Mouse (Mus musculus): ENCODE results near the gene Dhrs2. TPM values are rescaled to one million over a fixed set of nuclear protein-coding genes. Genes with fewer than 3 reads are reported as not detected.
A peak's percentile ranks its signal among the peaks of the same experiment; 100 is the strongest.

The Dhrs2 gene
- polyA plus RNA-seq, 1 experiment from 2014 or later, result 1.3 TPM

DNA sequence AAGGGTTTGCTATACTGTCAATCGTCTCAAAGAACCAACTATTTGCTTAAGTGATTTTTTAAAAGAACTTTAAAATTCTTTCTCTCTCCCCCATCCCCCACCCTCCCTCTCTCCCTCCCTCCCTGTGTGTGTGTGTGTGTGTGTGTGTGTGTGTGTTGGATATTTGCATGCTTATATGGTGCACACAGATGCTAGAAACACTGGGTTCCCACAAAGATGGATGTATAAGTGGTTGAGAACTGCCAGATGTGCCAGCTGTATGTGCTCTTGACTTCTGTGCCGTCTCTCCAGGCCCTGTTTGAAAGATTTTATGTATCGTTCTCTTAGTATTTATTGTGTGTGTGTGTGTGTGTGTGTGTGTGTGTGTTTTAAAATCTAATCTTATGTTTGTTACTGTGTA, 17.3 kb upstream of the Dhrs2 start:
- no peak overlapping the region for H3K4me3 ChIP-seq
- 82% methylated on average over 3 of the region's 3 CpGs for whole genome bisulfite sequencing
- peak; percentile 61 for ATAC-seq (ENCODE audit: low FRiP score)
- no peaks in the 10 kb centered on the region; the same call in 1 of the 2 replicates for H3K9me3 ChIP-seq
- H3K4me1 ChIP-seq (replicated peaks), result peaks cover 12% of the 10 kb centered on the region
- no peaks in the 10 kb centered on the region for H3K36me3 ChIP-seq
- no peak overlapping the region for H3K27ac ChIP-seq
- no peaks in the 10 kb centered on the region for H3K27me3 ChIP-seq
- no peak overlapping the region for H3K4me2 ChIP-seq
- no peak overlapping the region for H3K9ac ChIP-seq

DNA sequence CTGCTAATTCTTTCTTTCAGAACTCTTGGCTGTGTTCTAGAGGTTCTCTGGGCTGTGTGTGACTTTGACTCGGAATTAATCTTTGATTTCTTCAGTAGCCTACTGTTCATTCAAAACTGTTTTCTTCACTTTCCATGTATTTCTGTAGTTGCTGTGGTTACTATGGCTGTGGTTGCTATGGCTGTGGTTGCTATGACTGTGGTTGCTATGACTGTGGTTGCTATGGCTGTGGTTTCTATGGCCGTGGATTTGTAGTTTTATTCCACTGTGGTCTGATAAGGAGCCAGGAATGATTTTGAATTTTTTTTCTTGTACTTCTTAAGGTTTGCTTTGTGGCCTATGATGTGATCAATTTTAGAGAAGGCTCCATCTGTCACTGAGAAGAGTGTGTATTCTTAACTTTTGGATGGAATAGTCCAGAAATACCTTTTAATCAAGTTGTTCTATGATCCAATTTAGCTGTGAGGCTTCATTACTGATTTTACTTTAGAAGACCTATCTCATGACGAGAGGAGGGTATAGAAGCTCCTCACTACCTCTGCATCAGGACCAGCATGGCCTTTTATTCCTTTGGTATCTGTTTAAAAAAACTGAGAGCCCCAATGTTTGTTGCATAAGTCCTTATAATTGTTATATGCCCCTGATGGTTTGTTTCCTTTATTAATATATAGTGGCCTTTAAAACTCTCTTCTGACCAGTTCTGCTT, 16.6 kb upstream of the Dhrs2 start:
- peaks cover 12% of the 10 kb centered on the region for H3K4me1 ChIP-seq (replicated peaks)
- peak; percentile 97 for ATAC-seq (ENCODE audit: low FRiP score)
- no peak overlapping the region for H3K4me2 ChIP-seq
- H3K27ac ChIP-seq, result no peak overlapping the region
- no peaks in the 10 kb centered on the region; the same call in 1 of the 2 replicates for H3K9me3 ChIP-seq
- H3K36me3 ChIP-seq, result no peaks in the 10 kb centered on the region
- WGBS, result 32% methylated on average over 3 of the region's 3 CpGs
- no peak overlapping the region for H3K9ac ChIP-seq
- H3K27me3 ChIP-seq, result no peaks in the 10 kb centered on the region
- no peak overlapping the region for H3K4me3 ChIP-seq

DNA sequence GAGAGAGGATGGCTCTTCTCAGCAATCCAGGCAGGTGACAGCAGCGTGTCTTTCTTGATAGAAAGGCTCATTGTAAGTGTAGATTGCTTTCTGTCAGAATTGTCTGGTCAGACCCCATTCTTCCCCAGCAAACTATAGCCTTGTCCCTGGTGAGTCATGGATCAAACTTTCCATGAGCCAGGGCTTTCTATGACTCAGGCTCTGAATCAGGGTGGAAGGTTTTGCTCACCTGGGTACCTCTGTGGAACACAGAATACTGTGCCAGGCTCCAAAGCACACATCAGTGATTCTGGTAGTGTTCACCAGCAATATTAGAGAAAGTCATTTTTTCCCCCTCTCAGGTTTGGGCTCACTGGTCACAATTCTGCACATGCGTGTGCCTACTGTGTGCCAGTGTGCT, 13.5 kb upstream of the Dhrs2 start:
- Histone ChIP-seq H3K36me3 (no peaks in the 10 kb centered on the region), H3K4me2 (no peak overlapping the region), H3K9ac (no peak overlapping the region), H3K4me1 (replicated peaks) (peaks cover 12% of the 10 kb centered on the region), H3K9me3 (no peaks in the 10 kb centered on the region; the same call in 1 of the 2 replicates), H3K4me3 (no peak overlapping the region), H3K27me3 (no peaks in the 10 kb centered on the region), H3K27ac (no peak overlapping the region)
- WGBS, result 96% methylated on average over 2 of the region's 2 CpGs
- no peak for ATAC-seq (ENCODE audit: low FRiP score)

DNA sequence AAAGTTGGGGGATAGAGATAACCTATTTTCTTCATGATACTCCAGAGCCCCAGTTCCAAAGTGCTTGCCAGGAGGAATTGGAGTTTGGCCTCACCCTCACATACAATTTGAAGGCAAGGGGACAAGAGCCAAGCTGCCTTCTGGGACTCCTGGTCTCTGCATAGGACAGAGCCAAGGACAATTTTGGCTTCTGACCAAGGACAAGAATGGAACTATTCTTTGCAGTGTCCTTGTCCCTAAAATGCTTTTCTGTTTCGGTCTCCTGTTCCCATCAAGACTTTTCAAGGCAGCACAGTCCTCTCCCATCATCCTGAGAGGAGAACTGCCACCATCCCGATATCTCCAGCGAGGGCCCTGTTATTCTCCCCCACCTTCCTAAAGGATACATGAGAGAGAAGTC, 8.2 kb upstream of the Dhrs2 start:
- Histone ChIP-seq H3K4me3 (no peak overlapping the region), H3K36me3 (no peaks in the 10 kb centered on the region), H3K27me3 (no peaks in the 10 kb centered on the region), H3K4me1 (replicated peaks) (no peaks in the 10 kb centered on the region), H3K27ac (no peak overlapping the region), H3K9ac (no peak overlapping the region), H3K4me2 (no peak overlapping the region), H3K9me3 (no peaks in the 10 kb centered on the region)
- no peak for ATAC-seq (ENCODE audit: low FRiP score)
- WGBS, result 92% methylated on average over 3 of the region's 3 CpGs

DNA sequence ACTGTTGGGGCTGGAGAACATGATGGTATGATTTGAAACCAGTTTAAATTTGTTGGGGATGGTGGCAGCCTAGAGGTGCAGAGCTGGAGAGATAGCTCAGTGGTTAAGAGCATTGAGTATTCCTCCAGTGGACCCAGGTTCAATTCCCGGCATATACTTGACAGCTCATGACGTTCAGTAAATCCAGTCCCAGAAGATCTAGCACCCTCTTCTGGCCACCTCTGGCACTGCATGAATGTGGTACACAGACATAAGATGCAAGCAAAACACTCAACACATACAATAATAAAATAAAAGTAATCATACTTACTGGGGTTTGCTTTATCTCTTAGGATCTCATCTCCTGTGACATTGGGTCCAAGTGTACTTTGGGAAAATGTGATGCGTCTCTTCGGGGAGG, 7.3 kb upstream of the Dhrs2 start:
- 57% methylated on average over 4 of the region's 4 CpGs for WGBS
- H3K4me1 ChIP-seq (replicated peaks), result no peaks in the 10 kb centered on the region
- ATAC-seq (ENCODE audit: low FRiP score), result no peak
- H3K9ac ChIP-seq, result no peak overlapping the region
- no peak overlapping the region for H3K4me2 ChIP-seq
- H3K36me3 ChIP-seq, result no peaks in the 10 kb centered on the region
- H3K27ac ChIP-seq, result no peak overlapping the region
- no peaks in the 10 kb centered on the region for H3K27me3 ChIP-seq
- H3K9me3 ChIP-seq, result no peaks in the 10 kb centered on the region
- H3K4me3 ChIP-seq, result no peak overlapping the region

DNA sequence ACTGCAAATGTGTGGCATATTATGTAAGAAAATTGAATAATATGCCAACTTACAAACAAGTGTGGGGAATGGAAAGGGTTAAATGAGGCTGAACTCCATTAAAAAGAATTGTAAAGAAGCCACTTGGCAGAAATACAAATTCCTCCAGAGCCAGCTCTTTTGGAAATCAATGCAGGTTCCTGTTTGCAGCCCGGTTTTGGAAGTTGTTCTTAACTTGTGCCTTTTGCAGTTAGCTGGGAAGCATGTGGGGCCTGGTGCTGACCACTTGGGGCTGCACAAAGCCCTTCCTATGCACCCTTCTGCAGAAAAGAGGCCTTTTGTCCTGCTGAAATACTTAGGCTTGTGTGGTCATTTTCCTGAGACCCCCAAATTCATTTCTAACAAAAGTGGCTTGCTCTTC, 1.4 kb downstream of the Dhrs2 start:
- 35% methylated on average over 1 of the region's 1 CpGs for WGBS
- no peaks in the 10 kb centered on the region for H3K4me1 ChIP-seq (replicated peaks)
- no peaks in the 10 kb centered on the region for H3K36me3 ChIP-seq
- H3K9me3 ChIP-seq, result no peaks in the 10 kb centered on the region
- no peak overlapping the region for H3K4me3 ChIP-seq
- H3K4me2 ChIP-seq, result no peak overlapping the region
- ATAC-seq (ENCODE audit: low FRiP score), result 0 out of 2 replicates have a peak, but pooled peaks have one; percentile 61
- no peak overlapping the region for H3K27ac ChIP-seq
- H3K27me3 ChIP-seq, result no peaks in the 10 kb centered on the region
- no peak overlapping the region for H3K9ac ChIP-seq

DNA sequence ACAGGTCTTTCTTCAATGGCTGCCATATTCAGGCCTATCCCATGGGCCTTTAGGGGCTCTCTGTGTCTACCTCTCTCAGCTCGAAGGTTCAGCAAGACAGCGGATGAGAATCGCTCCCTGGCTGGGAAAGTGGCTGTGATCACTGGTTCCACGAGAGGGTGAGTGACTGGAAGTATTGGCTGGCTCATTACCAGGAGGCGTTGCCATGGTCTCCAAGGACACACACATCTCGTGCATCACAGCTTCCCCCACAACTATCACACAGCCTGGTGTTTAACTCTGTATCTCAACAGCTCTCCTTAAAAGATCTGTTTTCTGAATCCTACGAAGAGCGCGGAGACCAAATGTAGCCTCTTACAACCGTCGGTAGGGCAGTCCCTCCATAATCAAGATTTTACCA, 12.8 kb downstream of the Dhrs2 start:
- H3K4me2 ChIP-seq, result no peak overlapping the region
- ATAC-seq (ENCODE audit: low FRiP score), result no peak
- no peaks in the 10 kb centered on the region for H3K27me3 ChIP-seq
- H3K27ac ChIP-seq, result no peak overlapping the region
- H3K9me3 ChIP-seq, result no peaks in the 10 kb centered on the region
- H3K9ac ChIP-seq, result no peak overlapping the region
- no peaks in the 10 kb centered on the region for H3K4me1 ChIP-seq (replicated peaks)
- no peak overlapping the region for H3K4me3 ChIP-seq
- WGBS, result 87% methylated on average over 11 of the region's 11 CpGs
- no peaks in the 10 kb centered on the region for H3K36me3 ChIP-seq

DNA sequence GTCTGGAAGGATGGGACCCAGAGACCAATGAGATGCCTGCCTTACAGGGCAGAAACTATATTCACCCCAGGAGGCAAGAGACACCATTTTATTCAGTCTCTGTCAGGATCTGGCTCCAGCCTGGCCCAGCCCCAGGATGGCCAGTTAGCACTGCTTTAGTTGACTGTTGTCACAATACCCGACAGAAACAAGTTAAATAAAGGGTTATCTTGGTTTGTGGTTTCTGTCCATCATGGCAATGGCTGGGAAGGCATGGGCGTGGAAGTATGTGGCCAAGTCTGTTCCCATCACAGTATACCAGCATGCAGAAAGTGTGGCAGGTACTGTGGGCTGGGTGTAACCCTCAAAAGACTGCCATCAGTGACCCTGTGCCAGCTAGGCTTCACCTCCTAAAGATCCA, 14.9 kb downstream of the Dhrs2 start:
- ATAC-seq (ENCODE audit: low FRiP score), result no peak
- Histone ChIP-seq H3K4me1 (replicated peaks) (no peaks in the 10 kb centered on the region), H3K9me3 (no peaks in the 10 kb centered on the region), H3K36me3 (no peaks in the 10 kb centered on the region), H3K27me3 (no peaks in the 10 kb centered on the region), H3K4me2 (no peak overlapping the region), H3K4me3 (no peak overlapping the region), H3K9ac (no peak overlapping the region), H3K27ac (no peak overlapping the region)
- 83% methylated on average over 2 of the region's 2 CpGs for WGBS

DNA sequence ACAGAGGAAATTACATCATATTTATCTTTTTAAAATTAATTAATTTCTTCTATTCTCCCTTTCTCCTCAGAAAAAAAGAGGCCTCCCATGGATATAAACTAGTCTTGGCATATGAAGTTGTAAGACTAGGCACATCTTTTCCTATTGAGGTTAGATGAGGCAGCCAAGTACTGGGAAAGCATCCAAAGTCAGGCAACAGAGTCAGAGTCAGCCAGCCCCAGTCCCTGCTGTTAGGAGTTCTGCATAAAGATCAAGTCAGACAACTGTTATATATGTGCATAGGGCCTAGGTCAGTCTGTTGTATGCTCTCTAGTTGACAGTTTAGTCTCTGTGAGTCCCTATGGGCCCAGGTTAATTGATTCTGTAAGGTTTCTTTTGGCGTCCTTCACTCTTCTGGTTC, 20.9 kb downstream of the Dhrs2 start:
- Histone ChIP-seq H3K9ac (no peak overlapping the region), H3K4me3 (no peak overlapping the region), H3K27me3 (no peaks in the 10 kb centered on the region), H3K27ac (no peak overlapping the region), H3K36me3 (no peaks in the 10 kb centered on the region), H3K4me1 (replicated peaks) (peaks cover 3% of the 10 kb centered on the region), H3K9me3 (no peaks in the 10 kb centered on the region), H3K4me2 (no peak overlapping the region)
- WGBS, result 87% methylated on average over 1 of the region's 1 CpGs
- ATAC-seq (ENCODE audit: low FRiP score), result no peak

DNA sequence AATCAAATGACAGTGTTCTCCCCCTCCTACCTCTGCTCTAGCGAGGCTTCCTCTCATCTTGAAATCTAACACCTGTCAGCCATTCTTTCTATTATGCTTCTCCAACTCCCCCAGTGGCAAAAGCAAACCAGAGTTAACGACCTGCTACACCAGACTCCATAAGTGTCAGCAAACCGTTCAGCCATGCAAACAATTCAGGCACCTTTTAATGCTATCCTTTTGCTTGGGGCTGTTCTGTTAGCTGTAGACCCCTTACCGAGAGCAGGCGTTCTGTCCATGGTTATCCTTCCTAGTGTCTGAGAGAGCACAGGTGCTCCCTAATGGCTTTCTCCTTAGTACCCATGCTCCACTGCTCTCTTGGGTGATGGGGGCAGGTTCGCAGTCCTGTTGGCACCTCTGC, 25.4 kb downstream of the Dhrs2 start:
- Histone ChIP-seq H3K4me2 (no peak overlapping the region), H3K9ac (no peak overlapping the region), H3K4me3 (no peak overlapping the region), H3K9me3 (no peaks in the 10 kb centered on the region), H3K4me1 (replicated peaks) (peaks cover 3% of the 10 kb centered on the region), H3K27ac (no peak overlapping the region), H3K36me3 (no peaks in the 10 kb centered on the region), H3K27me3 (no peaks in the 10 kb centered on the region)
- ATAC-seq (ENCODE audit: low FRiP score), result no peak
- 51% methylated on average over 6 of the region's 6 CpGs for WGBS

DNA sequence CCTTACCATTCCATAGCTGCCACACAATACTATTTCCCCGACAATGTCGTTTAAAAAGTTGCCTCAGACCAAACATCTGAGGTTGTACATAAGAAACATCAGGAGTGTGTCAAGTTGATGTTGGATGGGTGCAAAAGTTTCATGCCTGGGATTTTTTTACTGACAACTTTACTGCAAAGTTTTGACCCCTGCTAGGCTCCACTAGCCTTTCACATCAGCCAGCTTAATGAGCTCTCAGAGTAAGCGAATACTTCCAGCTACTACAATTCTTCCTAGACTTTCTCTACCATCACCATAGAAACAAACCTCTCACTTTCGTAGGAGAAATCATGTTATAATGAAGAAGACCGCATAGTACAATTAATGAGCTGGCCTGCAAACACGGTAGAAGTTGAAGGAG, 26.5 kb downstream of the Dhrs2 start:
- Histone ChIP-seq H3K4me1 (replicated peaks) (peaks cover 3% of the 10 kb centered on the region), H3K4me2 (no peak overlapping the region), H3K9ac (no peak overlapping the region), H3K27me3 (no peaks in the 10 kb centered on the region), H3K36me3 (no peaks in the 10 kb centered on the region), H3K4me3 (no peak overlapping the region), H3K9me3 (no peaks in the 10 kb centered on the region), H3K27ac (no peak overlapping the region)
- 83% methylated on average over 6 of the region's 6 CpGs for WGBS
- ATAC-seq (ENCODE audit: low FRiP score), result no peak

DNA sequence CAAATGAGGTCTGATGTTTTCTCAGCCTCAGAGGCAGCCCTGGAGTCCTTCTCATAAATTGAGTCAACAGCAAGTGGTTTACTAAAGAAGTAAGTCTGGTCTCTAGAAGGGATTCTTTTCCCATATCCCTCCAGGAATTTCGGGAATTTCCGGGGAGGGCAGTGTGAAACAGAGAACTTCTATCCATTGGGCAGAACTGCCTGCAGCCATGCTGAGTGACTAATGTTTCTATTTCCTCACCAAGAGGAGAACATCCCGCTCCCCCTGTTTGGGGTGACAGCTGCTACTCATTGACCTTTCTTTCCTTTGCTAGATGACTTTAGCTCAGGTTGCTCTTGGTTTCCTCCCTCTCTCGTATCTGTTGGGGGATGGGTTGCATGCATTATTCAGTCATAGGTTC, 31.8 kb downstream of the Dhrs2 start:
- Histone ChIP-seq H3K27ac (no peak overlapping the region), H3K27me3 (no peaks in the 10 kb centered on the region), H3K4me1 (replicated peaks) (no peaks in the 10 kb centered on the region), H3K9ac (no peak overlapping the region), H3K4me2 (no peak overlapping the region), H3K36me3 (no peaks in the 10 kb centered on the region), H3K4me3 (no peak overlapping the region), H3K9me3 (no peaks in the 10 kb centered on the region)
- WGBS, result 77% methylated on average over 4 of the region's 4 CpGs
- no peak for ATAC-seq (ENCODE audit: low FRiP score)

DNA sequence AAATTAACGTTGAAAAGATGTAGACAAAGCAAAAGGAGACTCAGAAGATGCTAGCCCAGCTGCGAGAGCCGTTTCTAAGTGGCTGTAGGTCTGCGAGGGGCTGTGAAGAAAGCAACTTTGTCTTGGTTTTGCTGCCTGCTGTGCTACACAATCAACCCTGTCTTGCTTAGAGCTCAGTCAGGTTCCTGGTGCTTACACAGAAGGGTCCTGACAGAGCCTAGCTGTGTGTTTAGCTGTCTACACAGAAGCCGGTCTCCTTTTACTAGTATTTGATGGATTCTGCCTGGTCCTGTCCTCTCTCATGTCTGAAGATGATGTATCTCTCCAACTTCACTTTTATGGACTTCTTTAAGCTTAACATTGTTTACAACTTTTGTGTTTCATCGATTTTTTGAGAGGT, 33.6 kb downstream of the Dhrs2 start:
- Histone ChIP-seq H3K27me3 (no peaks in the 10 kb centered on the region), H3K9me3 (no peaks in the 10 kb centered on the region), H3K4me1 (replicated peaks) (no peaks in the 10 kb centered on the region), H3K27ac (no peak overlapping the region), H3K4me2 (no peak overlapping the region), H3K36me3 (no peaks in the 10 kb centered on the region), H3K4me3 (no peak overlapping the region), H3K9ac (no peak overlapping the region)
- 41% methylated on average over 6 of the region's 6 CpGs for WGBS
- ATAC-seq (ENCODE audit: low FRiP score), result no peak
